Mouse (Mus musculus): ENCODE measurements around the gene Pard3b.

- TF ChIP-seq CTCF (IDR thresholded peaks at IDR 0.05; ENCODE audit: insufficient read depth, low read length) = no peak
- TF ChIP-seq POLR2A (IDR thresholded peaks at IDR 0.05; ENCODE audit: borderline replicate concordance, extremely low read depth, low read depth, low read length) = no peak
These were observed 911.9 kb downstream of the Pard3b start for GRCm38 (mm10) chr1:62550546-62550945.
